Comparison of ENCODE assay signal across 18 mouse cellular contexts in genomic region chr5:96950667-96951492, GRCm38 (mm10). TPM values are rescaled to one million over a fixed set of nuclear protein-coding genes. Genes with fewer than 3 reads are reported as not detected.
A peak's percentile ranks its signal among the peaks of the same experiment; 100 is the strongest.
DNase-seq lines count a peak whose midpoint lies in the region; ATAC-seq and TF ChIP-seq lines count a peak whose summit lies in the region.
"Had no signal": no experiment of that assay in that cellular context is flagged by ENCODE, and none has a peak within 500 bp of the region (broad histone marks: within the 10 kb centered on the region; RNA-seq: fewer than 3 reads in every experiment).

No protein-coding gene starts in this region.

- TF ChIP-seq CTCF in liver, postnatal 0 days (IDR thresholded peaks at IDR 0.05; ENCODE audit: low read depth), result no peak

- H3K4me3 ChIP-seq in liver, postnatal 0 days (ENCODE audit: low read depth, low read length), result no peak overlapping the region
- H3K4me3 ChIP-seq: gastrocnemius, adult 2 months; hindbrain, embryonic 15.5 days; limb, embryonic 12.5 days; lung, embryonic 15.5 days had no signal

- no peaks in the 10 kb centered on the region for H3K36me3 ChIP-seq in liver, postnatal 0 days (replicated peaks; ENCODE audit: insufficient read depth, low read length)
- H3K36me3 ChIP-seq: hindbrain, embryonic 15.5 days; limb, embryonic 12.5 days; lung, embryonic 15.5 days had no signal

- no peaks in the 10 kb centered on the region for H3K9me3 ChIP-seq in liver, postnatal 0 days (ENCODE audit: low read length)
- H3K9me3 ChIP-seq: hindbrain, embryonic 15.5 days; limb, embryonic 12.5 days; lung, embryonic 15.5 days had no signal

- H3K4me2 ChIP-seq in liver, postnatal 0 days (ENCODE audit: low read depth, low read length), result peak overlapping the region; percentile 60
- H3K4me2 ChIP-seq: hindbrain, embryonic 15.5 days; limb, embryonic 12.5 days; lung, embryonic 15.5 days had no signal

- 69% methylated on average over 10 of the region's 10 CpGs for WGBS in liver, postnatal 0 days (ENCODE audit: insufficient replicate concordance)

- H3K4me1 ChIP-seq in liver, postnatal 0 days (ENCODE audit: insufficient read depth), result peaks cover 38% of the 10 kb centered on the region
- H3K4me1 ChIP-seq: lung, embryonic 15.5 days had no signal

- ATAC-seq in erythroblast, adult 5-6 weeks (replicated peaks; ENCODE audit: low FRiP score, poor library complexity, severe bottlenecking), result peak; percentile 23
- no peak for ATAC-seq in liver, postnatal 0 days
- ATAC-seq in cerebellum, adult (ENCODE audit: insufficient number of reproducible peaks, low FRiP score, low TSS enrichment), result no peak
- ATAC-seq: forebrain, postnatal 0 days had no signal

- no peak for TF ChIP-seq EP300 in liver, postnatal 0 days (IDR thresholded peaks at IDR 0.05; ENCODE audit: low read depth)

- H3K27ac ChIP-seq in liver, postnatal 0 days (ENCODE audit: low read depth), result peak overlapping the region; percentile 82
- H3K27ac ChIP-seq: gastrocnemius, adult 2 months; hindbrain, embryonic 15.5 days; limb, embryonic 12.5 days; lung, embryonic 15.5 days had no signal

- H3K27me3 ChIP-seq in liver, postnatal 0 days (ENCODE audit: insufficient read depth, low read length), result no peaks in the 10 kb centered on the region
- H3K27me3 ChIP-seq: hindbrain, embryonic 15.5 days; limb, embryonic 12.5 days; lung, embryonic 15.5 days had no signal

- H3K9ac ChIP-seq in liver, postnatal 0 days (replicated peaks), result 0 out of 2 replicates have a peak overlapping the region, but pooled peaks have one; percentile 12
- H3K9ac ChIP-seq: forebrain, postnatal 0 days; hindbrain, embryonic 15.5 days; limb, embryonic 12.5 days; lung, embryonic 15.5 days had no signal

- peak; percentile 46 to 48 for DNase-seq in kidney, adult 8-10 months
- no peak for DNase-seq in kidney, postnatal 10 days
- DNase-seq in kidney, postnatal 14 days, result peak; percentile 30
- no peak for DNase-seq in liver, postnatal 0 days
- DNase-seq in frontal cortex, postnatal 25 days (ENCODE audit: low spot score in 2 of 2), result no peak
- DNase-seq: cerebellum, adult 11 months; cerebellum, postnatal 14 days; forebrain, postnatal 0 days; gastrocnemius, adult 2 months; layer of hippocampus, adult 9-11 months; right cerebral cortex, adult 18-20 months; spleen, adult 18-20 months; thymus, adult 18-20 months had no signal

RNA-seq across cellular contexts. Expression of gene Bmp2k, which starts 46.6 kb away (rescaled TPM):
- 268 and 286 TPM in 2 replicates for total RNA-seq in erythroblast, adult 5-6 weeks (2015; ENCODE audit: low replicate concordance)
- 270 and 271 TPM in 2 replicates for total RNA-seq in erythroblast, adult 5-6 weeks (2017; ENCODE audit: low replicate concordance)
- polyA plus RNA-seq in liver, postnatal 0 days (2015; fragmentation: Nextera tagmentation; extraction: Ambion mirVana), result 13.6 and 15.2 TPM in 2 replicates

Comparison
In these comparisons a context has a peak if more than half of its experiments do, and no peak if none do; other contexts are left out.
1. DNase-seq: peak in kidney, adult 8-10 months (2 of 2) and kidney, postnatal 14 days (single experiment); none in kidney, postnatal 10 days (single experiment), liver, postnatal 0 days (single experiment) and frontal cortex, postnatal 25 days (0 of 2).